Mouse (Mus musculus) hindbrain, embryonic 15.5 days (tissue): ENCODE measurements around the gene Sytl5. TPM values are rescaled to one million over a fixed set of nuclear protein-coding genes. Genes with fewer than 3 reads are reported as not detected.

Experiments used
- ATAC-seq: fragments of 200-750 bp; cut with Nextera tagmentation; 2 replicates; pipeline ENCODE4 v1.8.0; 2017; ENCODE audit warnings: low read depth, moderate number of reproducible peaks, moderate TSS enrichment; ENCODE audit not compliant: low FRiP score
- H3K27ac ChIP-seq: fragments of 300-500 bp; sonication (generic); replicated peaks from 2 replicates; pipeline ENCODE4 v1.5.1; 2015; ENCODE audit warnings: mild to moderate bottlenecking, inconsistent platforms
- H3K27me3 ChIP-seq: fragments of 300-500 bp; sonication (generic); 2 replicates; pipeline ENCODE4 v1.6.1; 2015; ENCODE audit warnings: control low read depth, inconsistent platforms
- H3K36me3 ChIP-seq: fragments of 300-500 bp; sonication (generic); 2 replicates; pipeline ENCODE4 v1.6.1; 2015; ENCODE audit warnings: control low read depth, inconsistent platforms
- H3K4me1 ChIP-seq: fragments of 300-500 bp; sonication (generic); replicated peaks from 2 replicates; pipeline ENCODE4 v1.6.1; 2015; ENCODE audit warnings: control low read depth, inconsistent platforms
- H3K4me2 ChIP-seq: fragments of 300-500 bp; sonication (generic); 2 replicates; pipeline ENCODE4 v1.6.1; 2015; ENCODE audit warnings: moderate library complexity, mild to moderate bottlenecking, inconsistent platforms
- H3K4me3 ChIP-seq: fragments of 300-500 bp; sonication (generic); 2 replicates; pipeline ENCODE4 v1.5.1; 2015; ENCODE audit warnings: mild to moderate bottlenecking, inconsistent platforms
- H3K9ac ChIP-seq: fragments of 300-500 bp; sonication (generic); 2 replicates; pipeline ENCODE4 v1.6.1; 2015; ENCODE audit warnings: inconsistent platforms
- H3K9me3 ChIP-seq: fragments of 300-500 bp; sonication (generic); 2 replicates; pipeline ENCODE4 v1.6.1; 2016; ENCODE audit warnings: control low read depth, inconsistent platforms
- WGBS: fragments of 180-500 bp; shearing (Covaris S2); methylation state at CpG from one replicate; pipeline ENCODE4 v1.1.7; 2015; 5-methylcytosine and 5-hydroxymethylcytosine counted together
- polyA plus RNA-seq: library from polyadenylated mRNA; unstranded; fragments of >200 nt; fragmentation: Nextera tagmentation; extraction: Ambion mirVana; gene quantifications from 2 replicates; pipeline ENCODE4 v1.2.1, GENCODE M21; 2015

Gene Sytl5
- polyA plus RNA-seq, result 0.35 and 0.47 TPM in 2 replicates

GRCm38 (mm10) chrX:9885322-9885721 is at the start of gene Sytl5:
Gene Sytl5 (plus strand): TSS chrX:9885622.
- ATAC-seq, result no peak
- no peaks in the 10 kb centered on the region for H3K4me1 ChIP-seq
- no peaks in the 10 kb centered on the region for H3K27me3 ChIP-seq
- H3K36me3 ChIP-seq, result no peaks in the 10 kb centered on the region
- H3K4me2 ChIP-seq, result no peak within 1 kb of the TSS
- H3K27ac ChIP-seq, result no peak within 1 kb of the TSS
- H3K9ac ChIP-seq, result no peak within 1 kb of the TSS
- no peaks in the 10 kb centered on the region for H3K9me3 ChIP-seq
- WGBS, result 67% methylated on average over 2 of the region's 2 CpGs
- H3K4me3 ChIP-seq, result no peak within 1 kb of the TSS

- 84% methylated on average over 3 of the region's 3 CpGs for WGBS
- ATAC-seq, result no peak
- H3K9me3 ChIP-seq, result no peaks in the 10 kb centered on the region
These were observed 38.8 kb upstream of the Sytl5 start, which contains the start of gene Hypm for GRCm38 (mm10) chrX:9846628-9847027. Gene Hypm (plus strand): TSS chrX:9846928.

GRCm38 (mm10) chrX:9849403-9849802 is 36.0 kb upstream of the Sytl5 start, which contains the start of gene H2al3:
Gene H2al3 (plus strand): TSS chrX:9849703.
- no peak within 1 kb of the TSS for H3K4me3 ChIP-seq
- H3K9ac ChIP-seq, result no peak within 1 kb of the TSS
- no peak within 1 kb of the TSS for H3K4me2 ChIP-seq
- WGBS, result 17% methylated on average over 1 of the region's 1 CpGs
- H3K9me3 ChIP-seq, result no peaks in the 10 kb centered on the region
- ATAC-seq, result no peak
- no peaks in the 10 kb centered on the region for H3K36me3 ChIP-seq
- H3K4me1 ChIP-seq, result no peaks in the 10 kb centered on the region
- H3K27me3 ChIP-seq, result no peaks in the 10 kb centered on the region
- no peak within 1 kb of the TSS for H3K27ac ChIP-seq

More at GRCm38 (mm10) chrX:9846628-9847027, 38.8 kb upstream of the Sytl5 start, which contains the start of gene Hypm:
- Histone ChIP-seq H3K4me1 (no peaks in the 10 kb centered on the region), H3K27me3 (no peaks in the 10 kb centered on the region), H3K4me2 (no peak within 1 kb of the TSS), H3K4me3 (no peak within 1 kb of the TSS), H3K27ac (no peak within 1 kb of the TSS), H3K9ac (no peak within 1 kb of the TSS), H3K36me3 (no peaks in the 10 kb centered on the region)

- no peak for ATAC-seq
- H3K4me1 ChIP-seq, result no peaks in the 10 kb centered on the region
These were observed 23.6 kb upstream of the Sytl5 start for GRCm38 (mm10) chrX:9861859-9862258.

GRCm38 (mm10) chrX:9875519-9875918 is 9.9 kb upstream of the Sytl5 start:
- no peak overlapping the region for H3K4me2 ChIP-seq
- H3K4me1 ChIP-seq, result no peaks in the 10 kb centered on the region
- H3K9me3 ChIP-seq, result no peaks in the 10 kb centered on the region
- H3K27ac ChIP-seq, result no peak overlapping the region
- no peak overlapping the region for H3K4me3 ChIP-seq
- WGBS, result 98% methylated on average over 2 of the region's 2 CpGs
- no peaks in the 10 kb centered on the region for H3K36me3 ChIP-seq
- no peak for ATAC-seq
- H3K9ac ChIP-seq, result no peak overlapping the region
- H3K27me3 ChIP-seq, result no peaks in the 10 kb centered on the region

More at GRCm38 (mm10) chrX:9861859-9862258, 23.6 kb upstream of the Sytl5 start:
- Histone ChIP-seq H3K27ac (no peak overlapping the region), H3K27me3 (no peaks in the 10 kb centered on the region), H3K9me3 (no peaks in the 10 kb centered on the region), H3K4me2 (no peak overlapping the region), H3K9ac (no peak overlapping the region), H3K4me3 (no peak overlapping the region), H3K36me3 (no peaks in the 10 kb centered on the region)
- 92% methylated on average over 2 of the region's 2 CpGs for WGBS

GRCm38 (mm10) chrX:9909572-9909971 is 24.1 kb downstream of the Sytl5 start:
- no peak overlapping the region for H3K27ac ChIP-seq
- no peaks in the 10 kb centered on the region for H3K36me3 ChIP-seq
- H3K4me2 ChIP-seq, result no peak overlapping the region
- no peak for ATAC-seq
- no peaks in the 10 kb centered on the region for H3K4me1 ChIP-seq
- H3K27me3 ChIP-seq, result no peaks in the 10 kb centered on the region
- H3K9ac ChIP-seq, result no peak overlapping the region
- no peaks in the 10 kb centered on the region for H3K9me3 ChIP-seq
- no peak overlapping the region for H3K4me3 ChIP-seq
- 48% methylated on average over 2 of the region's 2 CpGs for WGBS

- H3K9ac ChIP-seq, result no peak overlapping the region
- no peaks in the 10 kb centered on the region for H3K9me3 ChIP-seq
- H3K4me1 ChIP-seq, result no peaks in the 10 kb centered on the region
- ATAC-seq, result no peak
- H3K4me3 ChIP-seq, result no peak overlapping the region
- H3K36me3 ChIP-seq, result no peaks in the 10 kb centered on the region
- no peaks in the 10 kb centered on the region for H3K27me3 ChIP-seq
- H3K27ac ChIP-seq, result no peak overlapping the region
- no peak overlapping the region for H3K4me2 ChIP-seq
These were observed 48.4 kb downstream of the Sytl5 start for GRCm38 (mm10) chrX:9933839-9934238.

- Histone ChIP-seq H3K9ac (no peak overlapping the region), H3K4me3 (no peak overlapping the region), H3K36me3 (no peaks in the 10 kb centered on the region), H3K9me3 (no peaks in the 10 kb centered on the region), H3K27ac (no peak overlapping the region), H3K27me3 (no peaks in the 10 kb centered on the region), H3K4me1 (no peaks in the 10 kb centered on the region), H3K4me2 (no peak overlapping the region)
- no peak for ATAC-seq
These were observed 98.8 kb downstream of the Sytl5 start for GRCm38 (mm10) chrX:9984094-9984669.

GRCm38 (mm10) chrX:10000718-10001117 is 115.3 kb downstream of the Sytl5 start:
- no peaks in the 10 kb centered on the region for H3K9me3 ChIP-seq
- H3K36me3 ChIP-seq, result no peaks in the 10 kb centered on the region
- no peak overlapping the region for H3K4me2 ChIP-seq
- 77% methylated on average over 1 of the region's 1 CpGs for WGBS
- no peaks in the 10 kb centered on the region for H3K27me3 ChIP-seq
- H3K27ac ChIP-seq, result no peak overlapping the region
- ATAC-seq, result no peak
- no peak overlapping the region for H3K9ac ChIP-seq
- no peaks in the 10 kb centered on the region for H3K4me1 ChIP-seq
- H3K4me3 ChIP-seq, result no peak overlapping the region

GRCm38 (mm10) chrX:10005946-10006345 is 120.5 kb downstream of the Sytl5 start:
- 71% methylated on average over 1 of the region's 1 CpGs for WGBS
- Histone ChIP-seq H3K4me3 (no peak overlapping the region), H3K4me1 (no peaks in the 10 kb centered on the region), H3K4me2 (no peak overlapping the region), H3K27ac (no peak overlapping the region), H3K9me3 (no peaks in the 10 kb centered on the region), H3K27me3 (no peaks in the 10 kb centered on the region), H3K36me3 (no peaks in the 10 kb centered on the region), H3K9ac (no peak overlapping the region)
- no peak for ATAC-seq

- H3K4me3 ChIP-seq, result no peak overlapping the region
- H3K9ac ChIP-seq, result no peak overlapping the region
- H3K27me3 ChIP-seq, result no peaks in the 10 kb centered on the region
- H3K4me2 ChIP-seq, result no peak overlapping the region
- no peaks in the 10 kb centered on the region for H3K36me3 ChIP-seq
- 93% methylated on average over 1 of the region's 1 CpGs for WGBS
- no peaks in the 10 kb centered on the region for H3K9me3 ChIP-seq
- no peak overlapping the region for H3K27ac ChIP-seq
- no peak for ATAC-seq
- no peaks in the 10 kb centered on the region for H3K4me1 ChIP-seq
These were observed 122.4 kb downstream of the Sytl5 start for GRCm38 (mm10) chrX:10007675-10008270.

GRCm38 (mm10) chrX:10010202-10010601 is 124.8 kb downstream of the Sytl5 start:
- no peaks in the 10 kb centered on the region for H3K36me3 ChIP-seq
- no peak overlapping the region for H3K4me3 ChIP-seq
- no peak overlapping the region for H3K9ac ChIP-seq
- H3K4me2 ChIP-seq, result no peak overlapping the region
- H3K27me3 ChIP-seq, result no peaks in the 10 kb centered on the region
- H3K27ac ChIP-seq, result no peak overlapping the region
- no peaks in the 10 kb centered on the region for H3K9me3 ChIP-seq
- 0 out of 2 replicates have a peak, but pooled peaks have one; percentile 63 for ATAC-seq
- H3K4me1 ChIP-seq, result no peaks in the 10 kb centered on the region

GRCm38 (mm10) chrX:10034666-10035065 is 149.2 kb downstream of the Sytl5 start:
- no peak overlapping the region for H3K9ac ChIP-seq
- H3K27ac ChIP-seq, result no peak overlapping the region

More at GRCm38 (mm10) chrX:10034666-10035065, 149.2 kb downstream of the Sytl5 start:
- no peaks in the 10 kb centered on the region for H3K27me3 ChIP-seq
- H3K4me3 ChIP-seq, result no peak overlapping the region
- no peaks in the 10 kb centered on the region for H3K36me3 ChIP-seq
- no peaks in the 10 kb centered on the region for H3K4me1 ChIP-seq
- H3K4me2 ChIP-seq, result no peak overlapping the region
- no peak for ATAC-seq
- no peaks in the 10 kb centered on the region for H3K9me3 ChIP-seq
